Mouse (Mus musculus): ENCODE measurements around the gene Arhgap35. TPM values are rescaled to one million over a fixed set of nuclear protein-coding genes. Genes with fewer than 3 reads are reported as not detected.

The Arhgap35 gene
- polyA plus RNA-seq, 1 experiment from 2014 or later = 41.5 TPM

DNA sequence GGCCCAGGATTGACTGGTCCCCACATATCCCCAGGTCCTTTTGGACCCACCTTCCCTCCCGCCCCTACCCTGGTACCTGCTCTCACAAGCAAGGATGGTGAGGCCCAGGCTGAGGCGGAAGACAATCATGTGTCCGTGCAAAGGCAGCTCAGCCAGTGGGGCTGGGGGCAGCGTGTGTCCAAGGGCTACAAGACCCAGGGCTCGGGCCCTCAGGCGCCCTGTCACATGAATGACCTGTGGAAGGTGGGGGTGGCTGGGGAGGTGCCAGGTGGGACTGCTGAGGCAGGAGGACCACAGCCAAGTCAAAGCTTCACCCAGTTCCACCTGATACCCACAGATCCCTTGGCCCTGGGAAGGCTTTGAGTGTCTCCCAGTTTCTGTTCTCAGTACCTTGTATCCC, 153.1 kb downstream of the Arhgap35 start:
- Histone ChIP-seq H3K27me3 (ENCODE audit: control insufficient read depth, insufficient read depth, low read length) (no peaks in the 10 kb centered on the region), H3K4me1 (ENCODE audit: control insufficient read depth, insufficient read depth, low read length) (no peaks in the 10 kb centered on the region), H3K4me3 (replicated peaks; ENCODE audit: low read depth, low read length) (no peak overlapping the region), H3K36me3 (ENCODE audit: control insufficient read depth, insufficient read depth, low read length) (0 out of 2 replicates have a peak, but pooled peaks cover 4% of the 10 kb centered on the region), H3K27ac (replicated peaks; ENCODE audit: low read depth, low read length) (no peak overlapping the region), H3K9me3 (ENCODE audit: control insufficient read depth, low read length) (no peaks in the 10 kb centered on the region), H3K4me2 (ENCODE audit: low read length) (no peak overlapping the region), H3K9ac (replicated peaks; ENCODE audit: low read length) (no peak overlapping the region)
- DNase-seq = no peak
- WGBS = 91% methylated on average over 6 of the region's 6 CpGs
- no peak for ATAC-seq (ENCODE audit: low FRiP score, low TSS enrichment)

DNA sequence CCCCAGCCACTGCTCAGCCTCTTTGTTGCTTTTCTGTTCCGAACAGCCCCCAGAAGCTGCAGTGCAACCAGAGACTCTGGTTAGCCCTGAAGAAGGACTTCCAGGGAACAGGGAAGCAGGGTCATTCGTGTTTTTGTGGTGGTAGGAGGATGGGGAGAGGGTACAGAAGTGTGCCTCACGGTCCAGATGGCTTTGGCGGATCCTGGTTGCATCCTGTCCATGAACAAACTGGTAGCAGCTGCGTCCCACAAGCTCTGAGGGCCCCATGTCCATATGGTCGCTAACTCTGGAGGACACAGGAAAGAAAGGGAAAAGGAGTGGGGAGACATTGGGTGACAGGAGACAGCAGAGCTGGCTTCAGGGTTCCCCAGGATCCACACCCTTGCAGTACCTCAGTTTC, 153.6 kb downstream of the Arhgap35 start:
- Histone ChIP-seq H3K27me3 (ENCODE audit: control insufficient read depth, insufficient read depth, low read length) (no peaks in the 10 kb centered on the region), H3K9me3 (ENCODE audit: control insufficient read depth, low read length) (no peaks in the 10 kb centered on the region), H3K27ac (replicated peaks; ENCODE audit: low read depth, low read length) (no peak overlapping the region), H3K4me2 (ENCODE audit: low read length) (no peak overlapping the region), H3K9ac (replicated peaks; ENCODE audit: low read length) (no peak overlapping the region), H3K4me3 (replicated peaks; ENCODE audit: low read depth, low read length) (no peak overlapping the region), H3K4me1 (ENCODE audit: control insufficient read depth, insufficient read depth, low read length) (no peaks in the 10 kb centered on the region), H3K36me3 (ENCODE audit: control insufficient read depth, insufficient read depth, low read length) (0 out of 2 replicates have a peak, but pooled peaks cover 4% of the 10 kb centered on the region)
- WGBS = 60% methylated on average over 6 of the region's 6 CpGs
- no peak for DNase-seq
- ATAC-seq (ENCODE audit: low FRiP score, low TSS enrichment) = no peak

DNA sequence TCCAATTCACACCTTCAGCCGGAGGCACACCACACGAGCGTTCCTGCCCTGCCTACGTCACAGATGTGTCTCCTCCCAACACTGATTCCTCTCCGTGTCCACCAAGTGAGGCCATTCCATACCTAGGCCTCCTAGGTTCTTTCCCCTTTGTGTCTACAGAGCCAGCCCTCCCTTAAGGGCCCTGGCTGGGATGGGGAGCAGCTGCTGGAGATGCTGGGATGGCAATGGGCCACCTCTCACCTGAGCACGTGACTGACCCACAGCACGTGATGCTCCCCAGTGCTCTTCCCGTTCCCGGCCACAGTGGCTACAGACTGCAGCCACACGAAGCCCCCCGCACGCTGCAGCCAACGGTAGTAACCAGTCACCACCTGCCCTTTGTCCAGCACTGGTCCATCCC, 154.2 kb downstream of the Arhgap35 start:
- Histone ChIP-seq H3K9ac (replicated peaks; ENCODE audit: low read length) (no peak overlapping the region), H3K27me3 (ENCODE audit: control insufficient read depth, insufficient read depth, low read length) (no peaks in the 10 kb centered on the region), H3K4me1 (ENCODE audit: control insufficient read depth, insufficient read depth, low read length) (no peaks in the 10 kb centered on the region), H3K27ac (replicated peaks; ENCODE audit: low read depth, low read length) (no peak overlapping the region), H3K4me3 (replicated peaks; ENCODE audit: low read depth, low read length) (no peak overlapping the region), H3K9me3 (ENCODE audit: control insufficient read depth, low read length) (no peaks in the 10 kb centered on the region), H3K4me2 (ENCODE audit: low read length) (no peak overlapping the region), H3K36me3 (ENCODE audit: control insufficient read depth, insufficient read depth, low read length) (0 out of 2 replicates have a peak, but pooled peaks cover 7% of the 10 kb centered on the region)
- no peak for DNase-seq
- 63% methylated on average over 13 of the region's 13 CpGs for WGBS
- ATAC-seq (ENCODE audit: low FRiP score, low TSS enrichment) = no peak

DNA sequence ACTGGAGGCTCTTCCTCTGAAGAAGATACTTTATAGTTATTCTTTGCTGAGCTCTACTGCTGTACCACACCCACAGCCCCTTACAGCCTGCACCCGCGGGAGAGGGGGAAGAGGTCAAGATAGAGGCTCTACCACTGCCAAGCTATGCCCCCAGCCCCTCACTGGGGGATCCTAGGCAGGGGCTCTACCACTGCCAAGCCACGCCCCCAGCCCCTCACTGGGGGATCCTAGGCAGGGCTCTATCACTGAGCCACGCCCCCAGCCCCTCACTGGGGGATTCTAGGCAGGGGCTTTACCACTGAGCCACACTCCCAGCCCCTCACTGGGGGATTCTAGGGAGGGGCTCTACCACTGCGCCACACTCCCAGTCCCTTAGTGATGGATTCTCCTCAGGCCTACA, 158.5 kb downstream of the Arhgap35 start:
- 82% methylated on average over 5 of the region's 5 CpGs for WGBS
- H3K9ac ChIP-seq (replicated peaks; ENCODE audit: low read length) = no peak overlapping the region
- no peak overlapping the region for H3K27ac ChIP-seq (replicated peaks; ENCODE audit: low read depth, low read length)
- no peak overlapping the region for H3K4me2 ChIP-seq (ENCODE audit: low read length)
- peaks cover 8% of the 10 kb centered on the region for H3K4me1 ChIP-seq (ENCODE audit: control insufficient read depth, insufficient read depth, low read length)
- no peak overlapping the region for H3K4me3 ChIP-seq (replicated peaks; ENCODE audit: low read depth, low read length)
- H3K27me3 ChIP-seq (ENCODE audit: control insufficient read depth, insufficient read depth, low read length) = no peaks in the 10 kb centered on the region
- 0 out of 2 replicates have a peak, but pooled peaks cover 12% of the 10 kb centered on the region for H3K36me3 ChIP-seq (ENCODE audit: control insufficient read depth, insufficient read depth, low read length)
- DNase-seq (no peak), ATAC-seq (ENCODE audit: low FRiP score, low TSS enrichment) (no peak)
- no peaks in the 10 kb centered on the region for H3K9me3 ChIP-seq (ENCODE audit: control insufficient read depth, low read length)

DNA sequence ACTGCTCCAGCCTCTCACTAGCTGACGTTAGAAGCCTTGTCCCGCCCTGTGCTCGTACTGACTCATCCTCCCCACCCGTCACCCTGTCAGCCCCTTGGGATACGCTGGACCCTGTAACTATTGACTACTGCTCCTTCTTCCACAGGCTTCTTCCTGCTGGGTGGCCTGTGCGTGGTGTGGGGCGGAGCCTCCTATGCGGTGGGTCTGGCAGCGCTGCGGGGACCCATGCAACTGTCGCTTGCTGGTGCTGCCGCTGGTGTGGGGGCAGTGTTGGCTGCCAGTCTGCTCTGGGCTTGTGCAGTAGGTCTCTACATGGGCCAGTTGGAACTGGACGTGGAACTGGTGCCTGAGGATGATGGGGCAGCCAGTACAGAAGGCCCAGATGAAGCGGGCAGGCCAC, 159.8 kb downstream of the Arhgap35 start:
- DNase-seq (no peak), ATAC-seq (ENCODE audit: low FRiP score, low TSS enrichment) (no peak)
- peaks cover 8% of the 10 kb centered on the region for H3K4me1 ChIP-seq (ENCODE audit: control insufficient read depth, insufficient read depth, low read length)
- no peak overlapping the region for H3K4me2 ChIP-seq (ENCODE audit: low read length)
- no peaks in the 10 kb centered on the region for H3K27me3 ChIP-seq (ENCODE audit: control insufficient read depth, insufficient read depth, low read length)
- H3K9me3 ChIP-seq (ENCODE audit: control insufficient read depth, low read length) = no peaks in the 10 kb centered on the region
- WGBS = 94% methylated on average over 14 of the region's 14 CpGs
- H3K36me3 ChIP-seq (ENCODE audit: control insufficient read depth, insufficient read depth, low read length) = 0 out of 2 replicates have a peak, but pooled peaks cover 12% of the 10 kb centered on the region
- no peak overlapping the region for H3K27ac ChIP-seq (replicated peaks; ENCODE audit: low read depth, low read length)
- H3K9ac ChIP-seq (replicated peaks; ENCODE audit: low read length) = no peak overlapping the region
- H3K4me3 ChIP-seq (replicated peaks; ENCODE audit: low read depth, low read length) = no peak overlapping the region

DNA sequence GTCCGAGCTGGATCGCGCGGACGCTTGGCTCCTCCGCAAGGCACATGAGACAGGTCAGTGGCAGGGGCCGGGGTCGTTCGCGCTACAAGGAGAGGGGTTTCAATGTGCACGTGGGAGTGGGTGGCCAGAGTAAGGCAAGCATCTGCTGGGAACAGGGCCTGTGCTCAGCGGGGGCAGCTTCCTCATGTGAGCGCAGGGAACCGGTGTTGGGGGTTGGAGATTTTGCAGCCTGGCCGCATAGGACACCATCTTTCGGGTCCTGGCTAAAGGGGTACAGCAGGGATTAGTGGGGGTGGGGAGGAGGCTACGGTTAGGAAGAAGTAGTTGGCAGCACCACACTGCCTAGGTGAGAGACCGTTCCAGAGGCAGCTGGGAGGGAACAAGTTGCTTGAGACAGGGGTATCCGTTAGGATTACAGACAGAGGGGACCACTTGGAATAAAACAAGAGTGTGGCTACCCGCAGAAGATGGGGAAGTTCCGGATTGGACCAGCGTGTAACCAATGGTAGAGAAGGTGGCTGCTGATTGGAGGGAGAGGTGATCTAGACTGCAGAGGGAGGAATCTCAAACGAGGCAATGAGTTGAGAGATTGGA, 161.6 kb downstream of the Arhgap35 start:
- H3K4me1 ChIP-seq (ENCODE audit: control insufficient read depth, insufficient read depth, low read length) = peaks cover 8% of the 10 kb centered on the region
- H3K27ac ChIP-seq (replicated peaks; ENCODE audit: low read depth, low read length) = 0 out of 2 replicates have a peak overlapping the region, but pooled peaks have one; percentile 55
- H3K36me3 ChIP-seq (ENCODE audit: control insufficient read depth, insufficient read depth, low read length) = 0 out of 2 replicates have a peak, but pooled peaks cover 12% of the 10 kb centered on the region
- no peaks in the 10 kb centered on the region for H3K9me3 ChIP-seq (ENCODE audit: control insufficient read depth, low read length)
- H3K4me3 ChIP-seq (replicated peaks; ENCODE audit: low read depth, low read length) = peak overlapping the region; percentile 84
- peak overlapping the region; percentile 93 for H3K4me2 ChIP-seq (ENCODE audit: low read length)
- DNase-seq (peak; percentile 83), ATAC-seq (ENCODE audit: low FRiP score, low TSS enrichment) (peak; percentile 69)
- H3K27me3 ChIP-seq (ENCODE audit: control insufficient read depth, insufficient read depth, low read length) = no peaks in the 10 kb centered on the region
- H3K9ac ChIP-seq (replicated peaks; ENCODE audit: low read length) = peak overlapping the region; percentile 64
- under 1% methylated on average over 23 of the region's 23 CpGs for WGBS

DNA sequence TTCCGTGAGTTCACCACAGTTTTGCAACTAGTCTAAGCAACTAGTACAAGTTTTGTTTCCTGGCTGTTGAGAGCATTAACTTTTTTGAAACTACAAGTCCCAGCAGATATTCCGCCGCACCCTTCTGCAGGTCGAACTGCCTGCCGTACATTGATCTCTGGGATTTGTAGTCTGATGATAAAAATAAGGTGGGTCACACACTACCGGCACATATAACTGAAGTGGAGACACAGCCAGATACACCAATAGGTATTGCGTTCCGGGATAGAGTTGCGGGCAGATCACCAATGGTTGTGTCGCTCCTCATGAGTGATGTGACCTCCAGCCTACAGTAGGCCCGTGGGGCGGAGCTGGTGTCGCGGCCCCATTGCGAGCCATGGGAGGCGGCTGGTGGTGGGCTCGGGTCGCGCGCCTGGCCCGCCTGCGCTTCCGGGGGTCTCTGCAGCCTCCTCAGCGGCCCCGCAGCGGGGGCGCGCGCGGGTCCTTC, 162.2 kb downstream of the Arhgap35 start, which contains the start of gene Tmem160:
Tmem160 (plus strand) TSS at position 193 of the 487 bp plus-strand sequence.
- H3K9me3 ChIP-seq (ENCODE audit: control insufficient read depth, low read length) = no peaks in the 10 kb centered on the region
- no peaks in the 10 kb centered on the region for H3K27me3 ChIP-seq (ENCODE audit: control insufficient read depth, insufficient read depth, low read length)
- 0 out of 2 replicates have a peak, but pooled peaks cover 12% of the 10 kb centered on the region for H3K36me3 ChIP-seq (ENCODE audit: control insufficient read depth, insufficient read depth, low read length)
- peak within 1 kb of the TSS; percentile 93 for H3K4me2 ChIP-seq (ENCODE audit: low read length)
- H3K27ac ChIP-seq (replicated peaks; ENCODE audit: low read depth, low read length) = 0 out of 2 replicates have a peak within 1 kb of the TSS, but pooled peaks have one; percentile 55
- DNase-seq (peak; percentile 94), ATAC-seq (ENCODE audit: low FRiP score, low TSS enrichment) (peak; percentile 96)
- H3K4me1 ChIP-seq (ENCODE audit: control insufficient read depth, insufficient read depth, low read length) = peaks cover 8% of the 10 kb centered on the region
- peak within 1 kb of the TSS; percentile 64 for H3K9ac ChIP-seq (replicated peaks; ENCODE audit: low read length)
- H3K4me3 ChIP-seq (replicated peaks; ENCODE audit: low read depth, low read length) = peak within 1 kb of the TSS; percentile 84
- 1% methylated on average over 30 of the region's 30 CpGs for WGBS

DNA sequence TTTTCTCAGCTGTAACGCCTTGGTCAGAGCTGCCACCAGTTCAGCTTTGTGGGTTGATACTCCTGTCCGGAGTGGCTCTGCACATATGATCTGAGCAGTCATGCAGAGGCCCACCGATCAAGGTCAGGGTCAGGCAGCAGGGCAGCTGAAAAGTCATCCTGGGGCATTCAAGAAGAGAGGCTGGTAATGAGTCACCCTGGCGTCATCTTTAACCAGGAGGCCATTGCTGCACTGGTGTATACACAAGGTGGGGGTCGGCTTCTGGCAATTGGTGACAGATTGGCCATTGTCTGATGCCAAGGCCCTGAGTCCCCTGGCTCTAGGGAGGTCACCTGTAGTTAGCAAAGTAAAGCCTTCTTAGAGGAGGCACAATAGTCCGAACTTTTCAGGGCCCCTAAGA, 163.1 kb downstream of the Arhgap35 start:
- 87% methylated on average over 6 of the region's 6 CpGs for WGBS
- no peak for ATAC-seq (ENCODE audit: low FRiP score, low TSS enrichment)

More for the DNA sequence above, 163.1 kb downstream of the Arhgap35 start:
- Histone ChIP-seq H3K4me1 (ENCODE audit: control insufficient read depth, insufficient read depth, low read length) (peaks cover 8% of the 10 kb centered on the region), H3K27me3 (ENCODE audit: control insufficient read depth, insufficient read depth, low read length) (no peaks in the 10 kb centered on the region), H3K4me3 (replicated peaks; ENCODE audit: low read depth, low read length) (no peak overlapping the region), H3K27ac (replicated peaks; ENCODE audit: low read depth, low read length) (no peak overlapping the region), H3K9ac (replicated peaks; ENCODE audit: low read length) (no peak overlapping the region), H3K9me3 (ENCODE audit: control insufficient read depth, low read length) (no peaks in the 10 kb centered on the region), H3K36me3 (ENCODE audit: control insufficient read depth, insufficient read depth, low read length) (0 out of 2 replicates have a peak, but pooled peaks cover 8% of the 10 kb centered on the region), H3K4me2 (ENCODE audit: low read length) (no peak overlapping the region)
- no peak for DNase-seq

Measured in midbrain, embryonic 14.5 days (tissue).